Mouse (Mus musculus) bone marrow, adult 2 months (tissue): Measurements from ENCODE around the gene Capn13. TPM values are rescaled to one million over a fixed set of nuclear protein-coding genes. Genes with fewer than 3 reads are reported as not detected.

Source experiments
- H3K27ac ChIP-seq: fragments of 200-500 bp; 2 replicates; pipeline ENCODE4 v1.5.1; 2012; ENCODE audit warnings: low read depth, mild to moderate bottlenecking, control low read depth, inconsistent platforms, low read length; ENCODE audit not compliant: control insufficient read depth, poor library complexity, insufficient read depth
- H3K4me1 ChIP-seq: fragments of 200-500 bp; 2 replicates; pipeline ENCODE4 v1.6.1; 2011; ENCODE audit warnings: low read length; ENCODE audit not compliant: control insufficient read depth, insufficient read depth
- H3K4me3 ChIP-seq: fragments of 200-500 bp; replicated peaks from 2 replicates; pipeline ENCODE3; 2011; ENCODE audit warnings: mild to moderate bottlenecking, low read depth, low read length, control low read depth; ENCODE audit not compliant: control insufficient read depth
- CTCF ChIP-seq: fragments of 200-500 bp; IDR thresholded peaks from 2 replicates; pipeline ENCODE4 v1.5.1; 2011; ENCODE audit warnings: low read length, control low read depth; ENCODE audit not compliant: control insufficient read depth, insufficient read depth
- POLR2A ChIP-seq: fragments of 200-500 bp; IDR thresholded peaks from 2 replicates; pipeline ENCODE4 v1.6.1; 2011; ENCODE audit warnings: low read depth, mild to moderate bottlenecking, control low read depth, low read length, borderline replicate concordance; ENCODE audit not compliant: control insufficient read depth
- WGBS: fragments of 180-500 bp; shearing (Covaris S2); methylation state at CpG from one replicate; pipeline ENCODE4 v1.1.7; 2018; 5-methylcytosine and 5-hydroxymethylcytosine counted together
- polyA plus RNA-seq: library from polyadenylated mRNA; stranded (reverse); fragments of >200 nt; gene quantifications from 2 replicates; pipeline ENCODE4 v1.2.4, GENCODE M21; 2011; ENCODE audit warnings: low replicate concordance; ENCODE audit not compliant: missing spikeins, insufficient read depth, insufficient read length

The Capn13 gene
- not detected in 2 replicates for polyA plus RNA-seq

- 49% methylated on average over 2 of the region's 2 CpGs for WGBS
- TF ChIP-seq CTCF (no peak), POLR2A (no peak)
Measured at GRCm38 (mm10) chr17:73400862-73401261, at the start of gene Capn13. Gene Capn13, minus strand, starts transcription at chr17:73400866.

GRCm38 (mm10) chr17:73449104-73449503 lies 48.4 kb upstream of the Capn13 start:
- Histone ChIP-seq H3K27ac (no peak overlapping the region), H3K4me3 (no peak overlapping the region), H3K4me1 (no peaks in the 10 kb centered on the region)
- no peak for TF ChIP-seq CTCF
- TF ChIP-seq POLR2A, result no peak

More at GRCm38 (mm10) chr17:73400862-73401261, at the start of gene Capn13:
- no peak within 1 kb of the TSS for H3K4me3 ChIP-seq
- H3K4me1 ChIP-seq, result no peaks in the 10 kb centered on the region; the same call in 1 of the 2 replicates
- H3K27ac ChIP-seq, result no peak within 1 kb of the TSS

- Histone ChIP-seq H3K4me3 (no peak overlapping the region), H3K27ac (no peak overlapping the region), H3K4me1 (no peaks in the 10 kb centered on the region)
- WGBS, result 70% methylated on average over 1 of the region's 1 CpGs
- no peak for TF ChIP-seq CTCF
- TF ChIP-seq POLR2A, result no peak
Measured at GRCm38 (mm10) chr17:73440798-73441197, 40.1 kb upstream of the Capn13 start.

- Histone ChIP-seq H3K4me3 (no peak overlapping the region), H3K27ac (no peak overlapping the region), H3K4me1 (no peaks in the 10 kb centered on the region)
- 50% methylated on average over 2 of the region's 2 CpGs for WGBS
- TF ChIP-seq POLR2A, result no peak
- no peak for TF ChIP-seq CTCF
Measured at GRCm38 (mm10) chr17:73432564-73433006, 31.9 kb upstream of the Capn13 start.

- no peak overlapping the region for H3K27ac ChIP-seq
- WGBS, result 84% methylated on average over 1 of the region's 1 CpGs
- TF ChIP-seq CTCF, result no peak
- no peaks in the 10 kb centered on the region for H3K4me1 ChIP-seq
- H3K4me3 ChIP-seq, result no peak overlapping the region
Measured at GRCm38 (mm10) chr17:73432058-73432457, 31.4 kb upstream of the Capn13 start.

GRCm38 (mm10) chr17:73417382-73417781 lies 16.7 kb upstream of the Capn13 start:
- TF ChIP-seq POLR2A (no peak), CTCF (no peak)
- WGBS, result 21% methylated on average over 2 of the region's 2 CpGs
- Histone ChIP-seq H3K27ac (no peak overlapping the region), H3K4me1 (no peaks in the 10 kb centered on the region; the same call in 1 of the 2 replicates), H3K4me3 (no peak overlapping the region)

- TF ChIP-seq POLR2A (no peak), CTCF (no peak)
- Histone ChIP-seq H3K4me3 (no peak overlapping the region), H3K27ac (no peak overlapping the region), H3K4me1 (peaks cover 1% of the 10 kb centered on the region; the same call in 1 of the 2 replicates)
- 28% methylated on average over 6 of the region's 6 CpGs for WGBS
Measured at GRCm38 (mm10) chr17:73416181-73416795, 15.6 kb upstream of the Capn13 start.

- no peak overlapping the region for H3K4me3 ChIP-seq
Measured at GRCm38 (mm10) chr17:73411817-73412216, 11.2 kb upstream of the Capn13 start.

GRCm38 (mm10) chr17:73401272-73401671 lies 606 bp upstream of the Capn13 start:
- 92% methylated on average over 2 of the region's 2 CpGs for WGBS
- TF ChIP-seq CTCF (no peak), POLR2A (no peak)
- Histone ChIP-seq H3K4me3 (no peak overlapping the region), H3K27ac (no peak overlapping the region), H3K4me1 (no peaks in the 10 kb centered on the region; the same call in 1 of the 2 replicates)

More at GRCm38 (mm10) chr17:73411817-73412216, 11.2 kb upstream of the Capn13 start:
- H3K4me1 ChIP-seq, result peaks cover 1% of the 10 kb centered on the region; the same call in 1 of the 2 replicates
- H3K27ac ChIP-seq, result no peak overlapping the region
- 51% methylated on average over 4 of the region's 4 CpGs for WGBS
- TF ChIP-seq POLR2A, result no peak
- no peak for TF ChIP-seq CTCF
